Mouse (Mus musculus): ENCODE results near the gene Pradc1. TPM values are rescaled to one million over a fixed set of nuclear protein-coding genes. Genes with fewer than 3 reads are reported as not detected.

The Pradc1 gene
- total RNA-seq (2017), result 8.6 to 11.3 TPM (median 10.1 TPM) in 3 replicates

DNA sequence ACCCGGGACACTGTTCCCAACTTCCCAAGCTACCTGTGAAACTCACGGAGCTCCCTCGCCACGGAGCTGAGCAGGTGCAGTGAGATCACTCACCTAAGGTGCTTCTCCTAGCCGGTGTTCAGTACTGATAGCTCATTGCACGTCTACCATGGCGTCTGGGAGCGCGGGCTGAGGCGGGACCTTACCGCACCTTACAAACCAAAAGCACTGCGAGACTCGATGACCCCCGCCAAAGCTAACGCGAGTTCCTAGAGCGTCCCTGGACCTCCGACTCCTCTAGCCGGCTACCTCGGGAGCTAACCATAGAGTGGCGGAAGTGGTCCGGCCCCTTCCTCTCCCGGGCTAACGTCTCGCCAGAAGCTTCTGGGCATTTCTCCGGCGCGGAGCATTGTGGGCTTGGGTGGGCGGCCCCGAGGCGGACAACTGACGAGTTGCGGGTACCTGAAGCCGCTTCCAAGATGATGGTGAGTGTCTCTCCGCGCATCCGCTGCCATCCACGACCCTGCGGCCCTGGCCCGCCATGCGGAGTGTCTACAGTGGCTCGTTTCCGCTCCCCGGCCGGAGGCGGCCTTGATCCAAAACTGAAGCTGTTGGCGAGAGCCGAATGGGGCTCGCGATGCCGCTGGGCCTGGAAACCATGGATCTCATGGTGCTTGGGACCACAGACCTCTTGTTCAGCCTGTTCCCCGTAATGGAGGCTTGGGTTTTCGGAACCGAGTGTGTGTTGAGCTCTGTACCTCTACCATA is at the start of gene Pradc1:
Pradc1 (minus strand) TSS at position 307 of the 747 bp plus-strand sequence.
- ATAC-seq (replicated peaks; ENCODE audit: insufficient number of reproducible peaks, low FRiP score, low TSS enrichment, poor library complexity, severe bottlenecking), result peak; percentile 86

GRCm38 (mm10) chr6:85500416-85500815 is 48.6 kb upstream of the Pradc1 start:
- no peak for ATAC-seq (replicated peaks; ENCODE audit: insufficient number of reproducible peaks, low FRiP score, low TSS enrichment, poor library complexity, severe bottlenecking)

DNA sequence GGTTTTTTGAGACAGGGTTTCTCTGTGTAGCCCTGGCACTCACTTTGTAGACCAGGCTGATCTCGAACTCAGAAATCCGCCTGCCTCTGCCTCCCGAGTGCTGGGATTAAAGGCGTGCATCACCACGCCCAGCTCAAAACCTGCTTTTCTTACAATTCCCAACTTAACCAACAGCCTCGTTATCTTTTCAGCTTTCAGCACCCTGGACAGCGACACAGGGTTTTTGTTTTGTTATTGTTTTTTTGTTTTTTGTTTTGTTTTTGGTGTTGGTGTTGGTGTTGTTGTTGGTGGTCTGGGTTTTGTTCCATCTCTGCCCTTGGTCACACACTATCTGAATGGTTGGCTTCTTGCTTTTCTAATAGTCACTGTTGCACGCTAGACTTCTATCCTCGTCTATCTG is 46.4 kb upstream of the Pradc1 start:
- no peak for ATAC-seq (replicated peaks; ENCODE audit: insufficient number of reproducible peaks, low FRiP score, low TSS enrichment, poor library complexity, severe bottlenecking)

DNA sequence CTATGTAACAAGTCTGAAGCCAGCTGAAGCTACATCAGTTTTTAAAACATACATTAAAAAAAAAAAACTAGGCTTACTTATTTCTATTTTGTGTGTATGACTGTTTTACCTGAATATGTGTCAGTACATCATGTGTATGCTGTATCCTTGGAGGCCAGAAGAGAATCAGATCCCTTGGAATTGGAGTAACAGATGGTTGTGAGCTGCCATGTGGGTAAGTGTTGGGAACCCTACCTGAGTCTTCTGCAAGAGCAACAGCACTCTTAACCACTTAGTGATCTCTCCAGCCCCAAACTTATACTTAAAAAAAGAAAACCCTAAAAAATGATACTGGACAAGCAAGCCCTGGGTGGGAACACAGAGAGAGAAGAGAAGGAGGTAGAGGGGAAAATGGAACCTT is 45.2 kb upstream of the Pradc1 start:
- ATAC-seq (replicated peaks; ENCODE audit: insufficient number of reproducible peaks, low FRiP score, low TSS enrichment, poor library complexity, severe bottlenecking), result no peak

- no peak for ATAC-seq (replicated peaks; ENCODE audit: insufficient number of reproducible peaks, low FRiP score, low TSS enrichment, poor library complexity, severe bottlenecking)
Observed at GRCm38 (mm10) chr6:85491606-85492005, 39.8 kb upstream of the Pradc1 start.

DNA sequence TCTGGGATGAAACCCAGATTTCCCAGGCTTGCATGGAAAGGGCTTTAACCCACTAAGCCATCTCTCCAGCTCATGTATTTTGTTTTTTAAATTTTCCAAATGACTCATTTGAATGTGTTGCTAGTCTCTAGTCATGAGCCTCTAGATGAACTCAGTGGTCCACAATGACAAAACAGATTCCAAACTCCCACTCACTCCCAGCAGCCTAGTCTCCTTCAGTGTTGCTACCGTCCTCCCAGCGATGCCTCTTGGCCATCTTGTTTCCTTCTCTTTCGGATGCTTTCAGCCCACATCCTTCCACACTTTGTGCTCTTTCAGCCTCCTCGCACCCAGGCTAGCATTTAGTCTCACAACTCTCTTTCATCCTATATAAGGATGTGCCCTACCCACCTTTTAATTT is 38.5 kb upstream of the Pradc1 start:
- ATAC-seq (replicated peaks; ENCODE audit: insufficient number of reproducible peaks, low FRiP score, low TSS enrichment, poor library complexity, severe bottlenecking), result no peak

DNA sequence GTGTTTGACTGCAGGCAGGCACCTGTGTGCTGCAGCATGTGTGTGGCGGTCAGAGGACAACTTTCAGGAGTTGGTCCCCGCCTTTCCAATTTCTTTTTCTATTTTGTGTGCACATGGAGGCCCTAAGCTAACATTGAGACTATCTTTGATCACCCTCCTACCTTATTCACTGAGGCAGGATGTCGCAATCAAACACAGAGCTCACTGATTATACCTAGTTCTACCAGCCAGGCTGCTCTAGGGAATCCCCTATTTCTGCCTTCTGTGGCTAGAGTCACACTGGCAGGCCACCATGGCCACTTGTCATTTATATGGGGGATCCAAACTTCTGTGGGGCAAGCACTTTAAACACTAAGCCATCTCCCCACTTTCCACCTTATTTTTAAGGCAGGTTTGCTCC is 37.9 kb upstream of the Pradc1 start:
- no peak for ATAC-seq (replicated peaks; ENCODE audit: insufficient number of reproducible peaks, low FRiP score, low TSS enrichment, poor library complexity, severe bottlenecking)

- no peak for ATAC-seq (replicated peaks; ENCODE audit: insufficient number of reproducible peaks, low FRiP score, low TSS enrichment, poor library complexity, severe bottlenecking)
Observed at GRCm38 (mm10) chr6:85488510-85488909, 36.7 kb upstream of the Pradc1 start.

DNA sequence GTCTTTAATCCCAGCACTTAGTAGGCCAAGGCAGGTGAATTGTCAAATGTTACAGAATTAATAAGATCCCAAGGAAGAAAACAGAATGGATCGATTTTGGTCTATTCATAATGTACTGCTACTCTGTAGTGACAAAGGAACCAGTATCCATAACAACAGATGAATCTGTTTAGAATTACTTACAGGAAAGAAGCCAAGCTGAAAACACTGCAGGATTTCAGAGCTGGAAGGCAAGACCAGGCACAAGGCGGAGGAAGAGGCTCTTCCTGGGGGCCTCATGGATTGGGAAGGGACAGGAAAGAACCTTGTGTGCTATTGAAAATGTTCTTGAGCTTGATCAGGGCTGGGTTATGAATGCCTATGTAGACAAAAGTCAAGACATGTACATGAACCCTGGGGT is 34.0 kb upstream of the Pradc1 start:
- ATAC-seq (replicated peaks; ENCODE audit: insufficient number of reproducible peaks, low FRiP score, low TSS enrichment, poor library complexity, severe bottlenecking), result no peak

DNA sequence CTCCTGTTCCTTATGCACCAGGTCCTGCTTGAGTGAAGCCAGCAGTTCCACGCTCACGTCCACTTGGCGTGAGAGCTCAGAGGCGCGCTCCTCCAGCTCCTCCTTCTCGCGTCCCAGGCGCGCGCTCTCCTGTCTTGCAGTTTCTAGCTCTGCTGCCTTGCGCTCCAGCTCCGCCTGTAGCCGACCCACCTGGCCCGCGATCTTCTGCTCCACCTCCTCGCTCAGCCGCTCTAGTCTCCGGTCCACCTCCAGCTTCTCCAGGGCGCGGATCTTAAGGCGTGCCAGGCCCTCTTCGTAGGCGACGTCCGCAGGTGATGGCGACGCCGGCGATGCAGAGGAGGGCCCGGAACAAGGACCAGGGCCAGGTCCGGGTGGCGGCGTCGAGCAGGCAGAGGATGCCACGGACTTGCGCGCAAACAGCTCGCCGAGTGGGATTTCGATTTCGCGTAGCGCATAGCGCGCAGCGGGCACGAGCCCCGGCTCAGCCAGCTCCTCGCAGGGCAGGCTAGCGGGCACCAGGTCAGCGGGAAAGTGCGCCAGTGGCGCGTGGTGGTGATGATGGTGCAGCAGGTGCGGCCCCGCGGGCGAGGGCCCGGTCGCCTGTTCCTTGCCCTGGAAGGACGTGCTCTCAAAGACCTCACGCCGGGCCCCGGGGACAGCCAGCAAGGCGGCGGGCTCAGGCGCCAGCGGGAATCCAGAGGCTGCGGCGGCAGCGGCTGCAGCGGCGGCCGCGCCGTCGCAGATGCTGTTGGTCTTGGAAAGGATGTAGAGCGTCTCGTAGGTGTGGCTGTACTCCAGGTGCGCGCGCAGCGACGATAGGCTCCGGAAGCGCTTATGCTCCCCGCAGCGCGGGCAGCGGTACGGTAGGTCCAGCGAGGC is 32.3 kb upstream of the Pradc1 start:
- no peak for ATAC-seq (replicated peaks; ENCODE audit: insufficient number of reproducible peaks, low FRiP score, low TSS enrichment, poor library complexity, severe bottlenecking)

- ATAC-seq (replicated peaks; ENCODE audit: insufficient number of reproducible peaks, low FRiP score, low TSS enrichment, poor library complexity, severe bottlenecking), result no peak
Observed at GRCm38 (mm10) chr6:85480685-85481084, 28.9 kb upstream of the Pradc1 start.

DNA sequence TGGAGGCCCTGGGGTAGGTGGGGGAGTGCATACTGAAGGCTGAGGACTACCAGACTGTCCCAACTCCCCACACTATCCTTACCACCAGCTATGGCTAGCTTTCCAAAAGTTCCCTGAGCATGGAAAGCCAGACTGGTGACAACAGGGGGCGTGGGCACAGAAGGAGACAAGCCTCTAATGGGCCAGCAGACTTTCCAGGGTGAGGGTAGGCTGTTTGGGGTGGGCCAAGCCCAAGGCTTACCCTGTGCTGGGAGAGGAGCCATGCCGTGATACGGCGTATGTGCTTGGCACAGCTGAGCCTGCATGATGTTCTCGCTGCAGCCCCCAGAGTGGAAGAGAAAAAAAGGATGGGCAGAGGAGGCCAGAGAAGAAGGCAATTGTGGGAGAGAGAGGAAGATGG is 28.2 kb upstream of the Pradc1 start:
- no peak for ATAC-seq (replicated peaks; ENCODE audit: insufficient number of reproducible peaks, low FRiP score, low TSS enrichment, poor library complexity, severe bottlenecking)

GRCm38 (mm10) chr6:85478416-85478815 is 26.6 kb upstream of the Pradc1 start:
- ATAC-seq (replicated peaks; ENCODE audit: insufficient number of reproducible peaks, low FRiP score, low TSS enrichment, poor library complexity, severe bottlenecking), result no peak

DNA sequence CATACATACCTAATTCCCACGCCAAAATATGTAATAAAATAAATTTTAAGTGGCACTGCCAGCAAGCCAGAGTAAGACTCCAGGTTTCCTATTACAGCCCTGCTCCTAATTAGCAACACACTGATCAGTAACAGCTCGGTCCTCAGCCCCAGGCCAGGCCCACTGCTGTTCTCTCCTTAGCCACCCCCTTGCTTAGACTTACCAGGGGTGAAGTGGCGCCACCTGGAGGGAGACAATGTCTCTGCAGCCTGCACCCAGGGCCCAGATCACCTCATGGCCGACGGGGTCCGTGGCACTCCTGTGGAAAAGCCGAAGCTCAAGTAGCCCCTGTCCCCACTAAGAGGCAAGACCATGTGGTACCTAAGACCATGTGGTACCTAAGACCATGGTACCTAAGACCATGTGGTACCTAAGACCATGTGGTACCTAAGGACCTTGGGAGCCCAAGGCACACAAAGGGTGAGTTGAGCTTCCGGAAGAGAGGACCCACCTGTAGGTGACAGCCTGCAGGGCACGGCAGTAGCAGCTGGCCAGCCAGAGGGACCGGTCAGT is 25.7 kb upstream of the Pradc1 start:
- ATAC-seq (replicated peaks; ENCODE audit: insufficient number of reproducible peaks, low FRiP score, low TSS enrichment, poor library complexity, severe bottlenecking), result no peak; the same call in 1 of the 2 replicates

GRCm38 (mm10) chr6:85475581-85475980 is 23.8 kb upstream of the Pradc1 start:
- ATAC-seq (replicated peaks; ENCODE audit: insufficient number of reproducible peaks, low FRiP score, low TSS enrichment, poor library complexity, severe bottlenecking), result no peak

DNA sequence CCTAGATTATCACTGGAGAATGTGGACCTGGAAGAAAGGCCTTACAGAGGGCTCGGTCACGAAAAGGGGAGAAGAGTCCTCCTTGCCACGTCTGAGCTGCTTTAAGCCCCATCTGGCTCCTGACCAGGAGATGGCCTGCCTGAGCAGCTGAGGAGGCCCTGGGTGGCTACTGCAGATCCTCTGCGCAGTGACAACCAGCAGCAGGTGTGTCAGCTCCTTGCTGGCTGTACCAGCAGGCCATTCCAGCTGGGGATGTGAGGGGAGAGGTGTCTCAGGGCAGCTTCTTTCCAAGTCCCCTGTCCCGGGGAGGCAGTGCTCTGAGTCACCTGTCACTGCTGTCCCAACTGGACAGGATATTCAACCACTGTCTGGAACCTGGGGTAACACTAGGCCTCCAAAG is 20.8 kb upstream of the Pradc1 start:
- ATAC-seq (replicated peaks; ENCODE audit: insufficient number of reproducible peaks, low FRiP score, low TSS enrichment, poor library complexity, severe bottlenecking), result no peak

- ATAC-seq (replicated peaks; ENCODE audit: insufficient number of reproducible peaks, low FRiP score, low TSS enrichment, poor library complexity, severe bottlenecking), result no peak
Observed at GRCm38 (mm10) chr6:85471962-85472361, 20.2 kb upstream of the Pradc1 start.

- no peak for ATAC-seq (replicated peaks; ENCODE audit: insufficient number of reproducible peaks, low FRiP score, low TSS enrichment, poor library complexity, severe bottlenecking)
Observed at GRCm38 (mm10) chr6:85469660-85470430, 18.1 kb upstream of the Pradc1 start.

DNA sequence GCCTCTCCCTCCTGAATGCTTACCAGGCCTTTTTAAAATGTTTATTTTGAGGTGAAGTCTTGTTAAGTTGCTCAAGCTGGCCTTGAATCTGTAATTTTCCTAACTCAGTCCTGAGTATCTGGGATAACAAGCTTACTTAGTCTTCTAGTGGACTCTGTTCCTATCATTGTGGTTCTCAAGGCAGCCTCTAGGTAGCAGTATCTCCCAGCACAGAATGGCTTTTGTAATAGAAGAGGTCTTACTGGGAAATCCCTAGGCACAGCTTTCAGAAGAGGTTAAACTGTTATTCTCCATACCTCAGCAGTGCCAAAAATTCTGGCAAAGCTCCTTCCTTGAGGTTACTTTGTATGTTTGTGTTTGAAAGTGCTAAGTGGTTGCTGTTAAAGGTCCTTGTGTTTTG is 13.6 kb upstream of the Pradc1 start:
- no peak for ATAC-seq (replicated peaks; ENCODE audit: insufficient number of reproducible peaks, low FRiP score, low TSS enrichment, poor library complexity, severe bottlenecking)
